ENCODE assay signal across 17 mouse cellular contexts in genomic region chr1:58743252-58743651, GRCm38 (mm10). TPM values are rescaled to one million over a fixed set of nuclear protein-coding genes. Genes with fewer than 3 reads are reported as not detected.
A peak's percentile ranks its signal among the peaks of the same experiment; 100 is the strongest.
DNase-seq lines count a peak whose midpoint lies in the region; ATAC-seq and TF ChIP-seq lines count a peak whose summit lies in the region.
"Had no signal": no experiment of that assay in that cellular context is flagged by ENCODE, and none has a peak within 500 bp of the region (broad histone marks: within the 10 kb centered on the region; RNA-seq: fewer than 3 reads in every experiment).

No protein-coding gene starts in this region.

- TF ChIP-seq CTCF in MEL (IDR thresholded peaks at IDR 0.05 in 2 of 3, conservative IDR thresholded peaks at IDR 0.05 in 1 of 3; ENCODE audit: control insufficient read depth in 1 of 3, insufficient read depth in 1 of 3, low read depth in 2 of 3, low read length in 3 of 3, poor library complexity in 1 of 3, severe bottlenecking in 1 of 3), result no peak

- no peak overlapping the region for H3K9ac ChIP-seq in intestine, embryonic 16.5 days (ENCODE audit: low read depth, low read length)
- no peak overlapping the region for H3K9ac ChIP-seq in intestine, embryonic 15.5 days
- H3K9ac ChIP-seq in MEL (ENCODE audit: control insufficient read depth, low read depth, low read length, poor library complexity, severe bottlenecking), result peak overlapping the region; percentile 68

- no peaks in the 10 kb centered on the region for H3K79me2 ChIP-seq in MEL (ENCODE audit: control insufficient read depth, insufficient read depth, low read length, poor library complexity)

- no peak for TF ChIP-seq RAD21 in MEL (IDR thresholded peaks at IDR 0.05; ENCODE audit: low read depth, low read length)

- peak; percentile 97 for TF ChIP-seq EP300 in MEL (IDR thresholded peaks at IDR 0.05; ENCODE audit: low read depth in 1 of 2, low read length in 2 of 2)

- 83% methylated on average over 6 of the region's 6 CpGs for WGBS in intestine, embryonic 16.5 days
- WGBS in intestine, embryonic 15.5 days, result 77% methylated on average over 6 of the region's 6 CpGs

- H3K4me1 ChIP-seq in intestine, embryonic 16.5 days (ENCODE audit: control insufficient read depth, insufficient read depth, low read length), result no peaks in the 10 kb centered on the region
- no peaks in the 10 kb centered on the region for H3K4me1 ChIP-seq in intestine, embryonic 15.5 days (replicated peaks)
- H3K4me1 ChIP-seq in MEL (ENCODE audit: control insufficient read depth in 1 of 2, insufficient read depth in 2 of 2, low read length in 2 of 2), result peaks cover 9 to 25% of the 10 kb centered on the region in 2 experiments
- H3K4me1 ChIP-seq: forebrain, embryonic 10.5 days had no signal

- H3K27ac ChIP-seq in intestine, embryonic 16.5 days (ENCODE audit: low read length), result peak overlapping the region; percentile 29; the same call in 1 of the 2 replicates
- no peak overlapping the region for H3K27ac ChIP-seq in intestine, embryonic 15.5 days
- H3K27ac ChIP-seq in MEL (ENCODE audit: control insufficient read depth, low read depth, low read length), result peak overlapping the region; percentile 98
- H3K27ac ChIP-seq: forebrain, embryonic 10.5 days had no signal

- H3K4me3 ChIP-seq in intestine, embryonic 16.5 days (ENCODE audit: low read length), result no peak overlapping the region
- no peak overlapping the region for H3K4me3 ChIP-seq in intestine, embryonic 15.5 days (replicated peaks)
- H3K4me3 ChIP-seq in MEL (ENCODE audit: control insufficient read depth in 1 of 2, insufficient read depth in 1 of 2, low read depth in 2 of 2, low read length in 2 of 2), result peak overlapping the region; percentile 8 to 38
- H3K4me3 ChIP-seq: forebrain, embryonic 10.5 days had no signal

- TF ChIP-seq POLR2A in MEL (IDR thresholded peaks at IDR 0.05; ENCODE audit: control insufficient read depth in 1 of 2, insufficient read depth in 1 of 2, low read depth in 1 of 2, low read length in 2 of 2, poor library complexity in 1 of 2), result peak in 1 of 2 experiments; percentile 48; a peak in 1 of 4 replicates

- peak; percentile 95 for DNase-seq in MEL (ENCODE audit: low read depth, low spot score)
- DNase-seq in spleen, postnatal 10 days (ENCODE audit: low spot score in 2 of 2), result no peak
- no peak for DNase-seq in layer of hippocampus, postnatal 10 days (ENCODE audit: low spot score in 2 of 2)
- DNase-seq in lung, adult 18-20 months, result no peak
- DNase-seq: embryo, embryonic 11 days; gastrocnemius, postnatal 25 days; layer of hippocampus, adult 9-11 months; right cerebral cortex, postnatal 14 days; thymus, adult 18-20 months had no signal

- H3K36me3 ChIP-seq in intestine, embryonic 16.5 days (ENCODE audit: control insufficient read depth, insufficient read depth, low read length), result peaks cover 27% of the 10 kb centered on the region
- H3K36me3 ChIP-seq in intestine, embryonic 15.5 days, result peaks cover 49% of the 10 kb centered on the region
- peaks cover 0 to 25% of the 10 kb centered on the region in 2 experiments; a peak in 2 of 4 replicates for H3K36me3 ChIP-seq in MEL (ENCODE audit: control insufficient read depth in 1 of 2, insufficient read depth in 2 of 2, low read length in 2 of 2)

- H3K4me2 ChIP-seq in intestine, embryonic 16.5 days (ENCODE audit: low read depth, low read length), result no peak overlapping the region
- H3K4me2 ChIP-seq in intestine, embryonic 15.5 days (replicated peaks), result no peak overlapping the region

- no peaks in the 10 kb centered on the region for H3K27me3 ChIP-seq in intestine, embryonic 16.5 days (replicated peaks; ENCODE audit: control insufficient read depth, insufficient read depth, low read length)
- no peaks in the 10 kb centered on the region for H3K27me3 ChIP-seq in intestine, embryonic 15.5 days (replicated peaks)
- no peaks in the 10 kb centered on the region for H3K27me3 ChIP-seq in MEL (ENCODE audit: control insufficient read depth in 1 of 2, insufficient read depth in 2 of 2, low read length in 2 of 2)

- no peak for ATAC-seq in intestine, embryonic 16.5 days
- no peak for ATAC-seq in intestine, embryonic 15.5 days
- peak; percentile 86 for ATAC-seq in granulocyte monocyte progenitor cell, adult 5-6 weeks (replicated peaks; ENCODE audit: poor library complexity, severe bottlenecking)
- ATAC-seq in megakaryocyte-erythroid progenitor cell, adult 5-6 weeks (replicated peaks; ENCODE audit: low FRiP score, low TSS enrichment, poor library complexity, severe bottlenecking), result peak; percentile 82

- no peaks in the 10 kb centered on the region for H3K9me3 ChIP-seq in intestine, embryonic 16.5 days (ENCODE audit: control insufficient read depth, low read length)
- H3K9me3 ChIP-seq in intestine, embryonic 15.5 days, result no peaks in the 10 kb centered on the region
- no peaks in the 10 kb centered on the region for H3K9me3 ChIP-seq in MEL (replicated peaks; ENCODE audit: insufficient read depth, low read length)
- H3K9me3 ChIP-seq: forebrain, embryonic 10.5 days had no signal

TF ChIP-seq in MEL, 35 proteins besides CTCF, POLR2A, EP300 and RAD21 (continues in another document):
- TF ChIP-seq MAX (IDR thresholded peaks at IDR 0.05; ENCODE audit: low read length) (0 out of 2 replicates have a peak, but pooled peaks have one; percentile 64), HCFC1 (IDR thresholded peaks at IDR 0.05; ENCODE audit: low read depth, low read length) (peak; percentile 57; the same call in 1 of the 2 replicates), ZC3H11A (IDR thresholded peaks at IDR 0.05; ENCODE audit: low read depth, low read length) (no peak), CHD1 (IDR thresholded peaks at IDR 0.05; ENCODE audit: low read depth, low read length) (no peak), NELFE (IDR thresholded peaks at IDR 0.05; ENCODE audit: low read depth, low read length) (no peak), TBP (IDR thresholded peaks at IDR 0.05; ENCODE audit: low read depth, low read length) (peak; percentile 87), KAT2A (conservative IDR thresholded peaks at IDR 0.05; ENCODE audit: low read depth, low read length) (no peak), MXI1 (IDR thresholded peaks at IDR 0.05; ENCODE audit: low read depth, low read length) (peak; percentile 91), NRF1 (IDR thresholded peaks at IDR 0.05; ENCODE audit: insufficient read depth, low read depth, low read length, poor library complexity, severe bottlenecking) (no peak), E2F4 (IDR thresholded peaks at IDR 0.05; ENCODE audit: borderline replicate concordance, low read depth, low read length) (no peak), MAZ (IDR thresholded peaks at IDR 0.05; ENCODE audit: low read depth, low read length) (no peak), ELF1 (IDR thresholded peaks at IDR 0.05; ENCODE audit: low read depth, low read length) (no peak; the same call in 1 of the 2 replicates), TCF12 (IDR thresholded peaks at IDR 0.05; ENCODE audit: low read depth, low read length) (peak; percentile 90), POLR2AphosphoS2 (IDR thresholded peaks at IDR 0.05; ENCODE audit: low read length) (peak; percentile 58; the same call in 1 of the 2 replicates), SIN3A (IDR thresholded peaks at IDR 0.05; ENCODE audit: low read length) (peak; percentile 93), ZNF384 (IDR thresholded peaks at IDR 0.05; ENCODE audit: low read depth, low read length) (peak; percentile 99), UBTF (IDR thresholded peaks at IDR 0.05; ENCODE audit: borderline replicate concordance, insufficient read depth, low read depth, low read length) (no peak)

RNA-seq across cellular contexts. Expression of gene Cflar, which starts 31.9 kb away (rescaled TPM):
- polyA plus RNA-seq in intestine, embryonic 16.5 days (2015; fragmentation: Nextera tagmentation; extraction: Ambion mirVana), result 25.6 and 28.2 TPM in 2 replicates
- 29.2 and 30.0 TPM in 2 replicates for polyA plus RNA-seq in intestine, embryonic 15.5 days (2015; fragmentation: Nextera tagmentation; extraction: Ambion mirVana)
- 12.6 and 13.1 TPM in 2 replicates for total RNA-seq in MEL (2012; rRNA removed)
- 10 to 100 TPM in 1 of 2 experiments, not detected in 1; 13.2 TPM for polyA plus RNA-seq in MEL (2012; ENCODE audit: insufficient read depth in 1 of 2, insufficient read length in 2 of 2, low read depth in 1 of 2, low replicate concordance in 2 of 2, missing spikeins in 1 of 2)
- 81.6 and 114 TPM in 2 replicates for total RNA-seq in granulocyte monocyte progenitor cell, adult 5-6 weeks (2014; fragmentation: Nextera tagmentation)
- 95.6 and 100 TPM in 2 replicates for total RNA-seq in granulocyte monocyte progenitor cell, adult 5-6 weeks (2017)
- total RNA-seq in megakaryocyte-erythroid progenitor cell, adult 5-6 weeks (2014; fragmentation: Nextera tagmentation), result 51.7 and 65.3 TPM in 2 replicates
- 26.9 and 53.4 TPM in 2 replicates for total RNA-seq in megakaryocyte-erythroid progenitor cell, adult 5-6 weeks (2017)
- total RNA-seq in layer of hippocampus, postnatal 10 days (2021), result 10 to 100 TPM; 32.7 to 32.9 TPM

RNA-seq across cellular contexts. Expression of gene Als2cr12, which starts 47.5 kb away (rescaled TPM):
- polyA plus RNA-seq in intestine, embryonic 16.5 days (2015; fragmentation: Nextera tagmentation; extraction: Ambion mirVana), result 1.8 and 2.4 TPM in 2 replicates
- 1.5 and 1.6 TPM in 2 replicates for polyA plus RNA-seq in intestine, embryonic 15.5 days (2015; fragmentation: Nextera tagmentation; extraction: Ambion mirVana)
- 0.10 TPM in 1 of 2 replicates, not detected in the other for total RNA-seq in MEL (2012; rRNA removed)
- polyA plus RNA-seq in MEL (2012; ENCODE audit: insufficient read depth in 1 of 2, insufficient read length in 2 of 2, low read depth in 1 of 2, low replicate concordance in 2 of 2, missing spikeins in 1 of 2), result not detected
- not detected in 2 replicates for total RNA-seq in granulocyte monocyte progenitor cell, adult 5-6 weeks (2014; fragmentation: Nextera tagmentation)
- total RNA-seq in granulocyte monocyte progenitor cell, adult 5-6 weeks (2017), result not detected in 2 replicates
- not detected in 2 replicates for total RNA-seq in megakaryocyte-erythroid progenitor cell, adult 5-6 weeks (2014; fragmentation: Nextera tagmentation)
- total RNA-seq in megakaryocyte-erythroid progenitor cell, adult 5-6 weeks (2017), result not detected in 2 replicates
- total RNA-seq in layer of hippocampus, postnatal 10 days (2021), result under 1 TPM in 1 of 2 experiments, not detected in 1; 0.23 TPM
- total RNA-seq: gastrocnemius, postnatal 25 days had no signal
- polyA plus RNA-seq: adrenal gland, adult 2 months; forebrain, embryonic 10.5 days; intestine, embryonic 14.5 days; neural tube, embryonic 11.5 days had no signal

RNA-seq across cellular contexts. Expression of gene Casp8, which starts 51.9 kb away (rescaled TPM):
- polyA plus RNA-seq in intestine, embryonic 16.5 days (2015; fragmentation: Nextera tagmentation; extraction: Ambion mirVana), result 54.3 and 56.4 TPM in 2 replicates
- polyA plus RNA-seq in intestine, embryonic 15.5 days (2015; fragmentation: Nextera tagmentation; extraction: Ambion mirVana), result 51.6 and 52.8 TPM in 2 replicates
- 15.1 and 15.2 TPM in 2 replicates for total RNA-seq in MEL (2012; rRNA removed)
- 10 to 100 TPM in 1 of 2 experiments, not detected in 1; 17.5 TPM for polyA plus RNA-seq in MEL (2012; ENCODE audit: insufficient read depth in 1 of 2, insufficient read length in 2 of 2, low read depth in 1 of 2, low replicate concordance in 2 of 2, missing spikeins in 1 of 2)
- total RNA-seq in granulocyte monocyte progenitor cell, adult 5-6 weeks (2014; fragmentation: Nextera tagmentation), result 106 and 119 TPM in 2 replicates
- total RNA-seq in granulocyte monocyte progenitor cell, adult 5-6 weeks (2017), result 133 and 147 TPM in 2 replicates
- total RNA-seq in megakaryocyte-erythroid progenitor cell, adult 5-6 weeks (2014; fragmentation: Nextera tagmentation), result 25.6 and 37.4 TPM in 2 replicates
- 57.4 and 69.1 TPM in 2 replicates for total RNA-seq in megakaryocyte-erythroid progenitor cell, adult 5-6 weeks (2017)
- 1 to 10 TPM; 4.9 to 5.3 TPM for total RNA-seq in layer of hippocampus, postnatal 10 days (2021)

Comparison
In these comparisons a context has a peak if more than half of its experiments do, and no peak if none do; other contexts are left out.
1. ATAC-seq: peak in granulocyte monocyte progenitor cell, adult 5-6 weeks (single experiment) and megakaryocyte-erythroid progenitor cell, adult 5-6 weeks (single experiment); none in intestine, embryonic 16.5 days (single experiment) and intestine, embryonic 15.5 days (single experiment).
2. H3K4me3 ChIP-seq: peak in MEL (2 of 2); none in intestine, embryonic 16.5 days (single experiment) and intestine, embryonic 15.5 days (single experiment).